Mouse (Mus musculus): Measurements from ENCODE around the gene Cbx1.
"Not testable (repeated sequence)": the region's sequence is repeated elsewhere in the genome, so short reads cannot be mapped to it uniquely, and the experiment has no call there.

Gene Cbx1

GRCm38 (mm10) chr11:96840290-96840689 lies 51.4 kb downstream of the Cbx1 start:
- no peak for DNase-seq

DNA sequence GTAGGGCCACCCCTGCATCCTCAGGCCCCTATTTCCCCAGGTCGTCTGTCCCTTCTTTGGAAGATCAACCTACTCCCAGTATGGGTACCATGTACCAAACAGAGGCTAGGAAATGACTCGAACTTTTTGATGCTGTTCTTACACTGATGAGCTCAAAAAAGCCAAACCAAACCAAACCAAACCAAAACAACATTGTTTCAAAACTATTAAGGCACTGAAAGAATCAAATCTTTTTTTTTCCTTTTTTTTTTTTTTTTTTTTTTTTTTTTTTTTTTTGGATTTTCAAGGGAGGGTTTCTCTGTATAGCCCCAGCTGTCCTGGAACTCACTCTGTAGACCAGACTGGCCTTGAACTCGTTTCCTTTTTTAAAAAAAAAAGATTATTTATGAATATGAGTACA lies 54.7 kb downstream of the Cbx1 start:
- no peak for DNase-seq

- no peak for DNase-seq
These were observed 58.3 kb downstream of the Cbx1 start for GRCm38 (mm10) chr11:96847240-96847639.

DNA sequence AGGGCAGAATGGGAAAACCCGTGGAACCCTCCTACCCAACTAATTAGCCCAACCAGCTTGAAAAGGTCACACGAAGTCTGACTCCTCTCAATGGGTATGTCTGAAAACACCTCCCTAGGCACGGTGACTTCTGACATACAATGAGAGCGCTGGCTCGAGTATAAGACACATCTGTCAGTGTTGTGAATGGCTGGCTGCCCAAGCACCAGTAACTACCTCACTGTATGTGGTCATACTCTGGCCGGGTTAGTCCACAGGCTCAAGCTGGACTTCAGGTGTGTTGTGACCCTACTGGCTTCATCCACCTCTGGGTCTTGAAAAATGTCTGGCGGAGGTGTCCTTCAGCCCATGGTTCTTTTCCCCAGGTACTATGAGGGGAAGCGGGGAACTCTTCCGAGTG lies 59.8 kb downstream of the Cbx1 start:
- no peak for DNase-seq

DNA sequence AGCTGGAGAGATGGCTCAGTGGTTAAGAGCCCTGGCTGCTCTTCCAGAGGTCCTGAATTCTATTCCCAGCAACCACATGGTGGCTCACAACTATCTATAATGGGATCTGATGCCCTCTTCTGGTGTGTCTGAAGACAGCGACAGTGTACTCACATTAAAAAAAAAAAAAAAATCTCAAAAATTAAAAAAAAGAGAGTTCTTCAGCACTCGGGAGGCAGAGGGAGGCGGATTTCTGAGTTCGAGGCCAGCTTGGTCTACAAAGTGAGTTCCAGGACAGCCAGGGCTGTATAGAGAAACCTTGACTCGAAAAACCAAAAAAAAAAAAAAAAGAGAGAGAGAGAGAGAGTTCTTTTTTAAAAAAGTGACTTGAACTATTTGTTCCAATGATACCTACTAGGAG lies 60.2 kb downstream of the Cbx1 start:
- not testable (repeated sequence) for DNase-seq

GRCm38 (mm10) chr11:96849681-96850467 lies 60.9 kb downstream of the Cbx1 start, which contains the start of gene Copz2:
TSS of gene Copz2 (plus strand) at chr11:96849870.
- peak; percentile 75 for DNase-seq

DNA sequence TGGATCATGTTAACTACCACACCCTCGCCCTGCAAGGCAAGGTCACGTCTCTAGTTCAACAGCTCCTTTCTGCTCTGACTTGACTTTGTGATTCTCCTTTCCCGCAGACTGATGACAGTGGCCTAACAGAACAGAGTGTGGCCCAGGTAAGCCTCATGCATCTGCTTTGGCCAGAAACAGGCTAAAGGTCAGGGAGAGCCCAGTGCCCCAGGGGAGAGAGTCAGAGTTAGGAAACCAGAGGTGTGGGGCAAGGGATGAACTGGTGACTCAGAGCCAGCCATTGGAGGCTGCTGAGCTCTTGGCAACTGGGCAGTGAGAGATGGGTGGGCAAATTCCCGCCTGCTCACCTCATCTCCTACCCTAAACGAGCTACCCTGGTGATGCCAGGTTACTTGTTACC lies 68.5 kb downstream of the Cbx1 start:
- DNase-seq = no peak

Data from kidney, postnatal 14 days (tissue).